21 mouse cellular contexts compared by ENCODE assay signal in the genomic region with DNA sequence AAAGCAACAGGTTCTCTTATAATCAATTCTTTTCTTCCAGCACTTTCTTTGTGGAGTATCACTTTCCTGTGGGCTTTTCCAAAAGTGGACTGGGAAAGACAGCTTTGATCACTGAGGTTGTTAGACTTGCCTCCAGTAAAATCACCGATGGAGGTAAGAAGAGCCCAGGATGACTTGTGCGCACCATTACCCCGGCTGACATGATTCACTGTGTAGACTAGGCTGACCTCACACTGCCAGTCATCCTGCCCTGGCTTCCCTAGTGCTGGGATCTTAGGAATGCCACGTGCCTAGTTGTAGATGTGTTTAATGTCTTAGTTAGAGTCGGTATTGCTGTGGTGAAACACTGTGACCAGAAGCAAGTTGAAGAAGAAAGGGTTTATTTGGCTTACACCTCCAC.
"Had no signal": no experiment of that assay in that cellular context is flagged by ENCODE, and none has a peak within 500 bp of the region (broad histone marks: within the 10 kb centered on the region; RNA-seq: fewer than 3 reads in every experiment).

No protein-coding gene starts in this region.

- ATAC-seq: forebrain, postnatal 0 days; hindbrain, postnatal 0 days; intestine, embryonic 16.5 days; liver, embryonic 12.5 days had no signal

- H3K9me3 ChIP-seq: heart, embryonic 10.5 days; heart, embryonic 12.5 days; hindbrain, embryonic 13.5 days; hindbrain, embryonic 15.5 days; limb, embryonic 13.5 days; limb, embryonic 15.5 days; liver, embryonic 12.5 days had no signal

- H3K4me3 ChIP-seq: heart, embryonic 10.5 days; heart, embryonic 12.5 days; hindbrain, embryonic 13.5 days; hindbrain, embryonic 15.5 days; limb, embryonic 13.5 days; limb, embryonic 15.5 days; liver, embryonic 12.5 days had no signal

- DNase-seq: forebrain, postnatal 0 days; gastrocnemius, postnatal 14 days; gastrocnemius, postnatal 36 days; heart, adult 18-20 months; heart, postnatal 10 days; kidney, adult 11 months; kidney, adult 2 months; kidney, postnatal 36 days; layer of hippocampus, adult 9-11 months; layer of hippocampus, postnatal 36 days; left cerebral cortex, postnatal 4 days had no signal

- H3K27ac ChIP-seq: heart, embryonic 10.5 days; hindbrain, embryonic 13.5 days; hindbrain, embryonic 15.5 days; hindbrain, postnatal 0 days; limb, embryonic 13.5 days; limb, embryonic 15.5 days; liver, embryonic 12.5 days; liver, embryonic 14.5 days had no signal

- H3K9ac ChIP-seq: forebrain, postnatal 0 days; heart, embryonic 12.5 days; hindbrain, embryonic 13.5 days; hindbrain, embryonic 15.5 days; limb, embryonic 13.5 days; limb, embryonic 15.5 days; liver, embryonic 12.5 days; liver, embryonic 14.5 days had no signal

- H3K27me3 ChIP-seq: heart, embryonic 12.5 days; hindbrain, embryonic 13.5 days; hindbrain, embryonic 15.5 days; limb, embryonic 13.5 days; limb, embryonic 15.5 days; liver, embryonic 12.5 days had no signal

- H3K4me2 ChIP-seq: heart, embryonic 12.5 days; hindbrain, embryonic 13.5 days; hindbrain, embryonic 15.5 days; limb, embryonic 13.5 days; limb, embryonic 15.5 days; liver, embryonic 12.5 days had no signal

- H3K4me1 ChIP-seq: heart, embryonic 10.5 days; heart, embryonic 12.5 days; hindbrain, embryonic 13.5 days; hindbrain, embryonic 15.5 days; limb, embryonic 13.5 days; limb, embryonic 15.5 days; liver, embryonic 12.5 days had no signal
